Mouse (Mus musculus): Measurements from ENCODE around the gene Rap2b. TPM values are rescaled to one million over a fixed set of nuclear protein-coding genes. Genes with fewer than 3 reads are reported as not detected.

Gene Rap2b
- 12.9 and 24.9 TPM in 2 replicates for polyA plus RNA-seq (2012; ENCODE audit: low replicate concordance)

GRCm38 (mm10) chr3:61361338-61361737 is at the start of gene Rap2b:
Rap2b (plus strand) TSS chr3:61361638.

GRCm38 (mm10) chr3:61365779-61366373 is 4.4 kb downstream of the Rap2b start, which contains the start of gene B430305J03Rik:
B430305J03Rik (minus strand) TSS chr3:61365951.

Other genes with a start within 250 kb of the Rap2b start
- 0.85 and 1.2 TPM in 2 replicates for gene B430305J03Rik, start 4.3 kb downstream of the Rap2b start, polyA plus RNA-seq (2012; ENCODE audit: low replicate concordance)

Data from hematopoietic multipotent progenitor cell, adult 10-12 weeks (in vitro differentiated cells).